Mouse (Mus musculus) adrenal gland, postnatal 25 days (tissue): ENCODE measurements around the gene Ube2q2. TPM values are rescaled to one million over a fixed set of nuclear protein-coding genes. Genes with fewer than 3 reads are reported as not detected.
"Not testable (repeated sequence)": the region's sequence is repeated elsewhere in the genome, so short reads cannot be mapped to it uniquely, and the experiment has no call there.

Experiments
- DNase-seq: peaks from one replicate; pipeline ENCODE4 v3.0.0; 2021; ENCODE audit warnings: mixed read lengths
- long read RNA-seq: library from polyadenylated mRNA; stranded (forward); transcript quantifications from one replicate; pipeline ENCODE4 v2.0.0, GENCODE M21; 2021
- total RNA-seq: library from RNA; stranded (reverse); gene quantifications from 2 replicates; pipeline ENCODE4 v1.2.3, GENCODE M21; 2021

Ube2q2 gene
- total RNA-seq, result 54.8 and 57.1 TPM in 2 replicates
- long read RNA-seq, transcript Ube2q2-201 (13 exons, 3,456 nt), result major isoform, 78 of 100 reads
- long read RNA-seq, transcript Ube2q2-202 (12 exons, 1,680 nt), result minor isoform, 5 of 100 reads
- long read RNA-seq, partial matches to known transcripts, result 4 of 100 reads
- long read RNA-seq, other reads (novel, unspliced or antisense), result 10 of 100 reads

- DNase-seq, result peak; percentile 87
Observed at GRCm38 (mm10) chr9:55148854-55149498, at the start of gene Ube2q2. Ube2q2 (plus strand) TSS chr9:55148854.

- DNase-seq, result no peak
Observed at GRCm38 (mm10) chr9:55101117-55101516, 47.5 kb upstream of the Ube2q2 start.

GRCm38 (mm10) chr9:55102186-55102835 lies 46.3 kb upstream of the Ube2q2 start:
- no peak for DNase-seq

DNA sequence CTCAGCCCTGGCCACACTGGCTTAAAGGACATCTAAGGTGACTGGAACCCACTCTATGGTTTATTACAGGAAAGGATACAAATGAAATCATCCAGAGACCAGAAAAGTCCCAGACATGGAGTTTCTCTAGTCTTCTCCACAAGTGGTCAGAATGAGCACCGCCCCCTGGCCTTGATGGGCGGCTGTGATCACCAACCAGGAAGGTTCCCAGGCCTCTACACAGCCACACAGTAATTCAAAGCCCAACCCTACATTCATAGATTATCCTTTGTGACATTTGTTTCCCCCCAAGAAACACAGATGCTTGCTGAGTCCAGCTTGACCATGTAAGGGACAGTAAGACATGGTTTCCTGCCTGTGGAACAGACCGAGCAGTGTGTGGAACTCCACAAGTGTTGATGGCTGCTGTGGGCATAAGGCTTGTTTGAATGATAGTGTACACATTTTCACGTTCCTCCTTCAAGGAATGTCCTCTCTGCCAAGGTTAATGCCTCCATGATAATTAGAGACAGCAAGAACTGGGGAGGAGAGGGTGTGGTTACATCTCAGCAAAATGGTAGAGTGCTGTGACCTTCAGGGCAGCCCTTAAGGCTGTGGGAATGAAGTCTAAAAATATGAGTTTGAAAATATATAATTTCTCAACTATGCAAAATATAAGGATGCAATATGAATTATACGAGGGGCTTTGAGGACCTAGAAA lies 45.6 kb upstream of the Ube2q2 start:
- no peak for DNase-seq

GRCm38 (mm10) chr9:55110059-55110834 lies 38.4 kb upstream of the Ube2q2 start:
- peak; percentile 81 for DNase-seq

DNA sequence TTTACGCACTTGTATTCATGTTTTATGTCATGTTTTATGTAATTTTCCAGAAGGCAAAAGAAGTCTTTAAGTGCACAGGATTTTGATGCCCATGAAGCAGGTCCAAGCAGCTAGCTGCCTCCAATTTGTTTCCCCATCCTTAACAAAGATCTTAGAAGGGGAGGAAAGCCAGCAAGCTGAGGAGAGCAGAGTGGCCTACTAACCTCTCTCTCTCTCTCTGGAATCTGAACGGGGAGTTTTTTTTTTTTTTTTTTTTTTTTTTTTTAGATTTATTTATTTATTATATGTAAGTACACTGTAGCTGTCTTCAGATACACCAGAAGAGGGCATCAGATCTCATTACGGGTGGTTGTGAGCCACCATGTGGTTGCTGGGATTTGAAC lies 37.8 kb upstream of the Ube2q2 start:
- not testable (repeated sequence) for DNase-seq

DNA sequence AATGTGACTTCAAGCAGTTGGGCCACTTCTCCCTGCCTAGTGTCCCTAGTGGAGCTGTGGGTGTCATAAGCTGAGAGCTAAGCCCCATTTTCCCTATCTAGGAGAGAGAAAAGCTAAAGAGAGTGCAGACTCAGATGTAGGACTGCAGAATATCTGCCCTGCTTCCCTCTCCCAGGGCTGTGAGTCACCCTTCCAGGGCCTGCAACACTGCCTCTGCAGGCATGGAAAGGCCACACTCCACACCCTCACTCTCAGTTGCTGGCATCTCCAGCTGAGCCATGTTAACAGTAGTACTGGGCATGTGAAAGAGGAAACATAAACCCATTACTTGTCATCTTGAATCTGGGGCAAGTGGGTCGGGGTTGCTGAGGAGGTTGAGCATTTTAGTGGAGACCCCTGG lies 33.9 kb upstream of the Ube2q2 start:
- DNase-seq, result peak; percentile 25

DNA sequence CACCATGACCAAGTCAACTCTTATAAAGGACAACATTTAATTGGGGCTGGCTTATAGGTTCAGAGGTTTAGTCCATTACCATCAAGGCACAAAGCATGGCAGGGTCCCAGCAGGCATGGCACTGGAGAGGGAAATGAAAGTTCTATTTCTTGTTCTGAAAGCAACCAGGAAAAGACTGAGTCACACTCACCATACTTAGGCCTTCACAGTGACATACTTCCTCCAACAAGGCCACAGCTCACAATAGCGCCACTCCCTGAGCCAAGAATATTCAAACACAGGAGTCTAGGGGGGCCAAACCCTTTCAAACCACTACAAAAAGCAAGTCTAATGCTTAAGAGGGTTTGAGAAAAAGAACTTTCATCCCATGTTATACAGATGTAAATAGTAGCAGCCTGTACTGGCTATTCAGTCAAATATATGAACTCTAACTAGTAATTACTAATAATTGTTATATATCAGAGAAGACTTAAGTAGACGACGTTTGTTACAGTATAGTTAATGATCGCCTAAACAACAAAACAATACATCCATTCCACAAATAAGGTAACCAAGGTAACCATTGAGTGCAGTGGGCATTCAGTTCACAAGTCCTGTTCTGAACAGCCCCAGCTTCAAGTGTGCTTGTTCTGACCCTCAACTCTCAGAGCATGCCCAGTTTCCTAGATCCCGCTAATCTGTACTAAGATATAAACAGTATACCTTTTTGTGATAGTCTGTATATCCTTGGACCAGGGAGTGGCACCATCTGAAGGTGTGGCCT lies 31.2 kb upstream of the Ube2q2 start:
- DNase-seq, result no peak

DNA sequence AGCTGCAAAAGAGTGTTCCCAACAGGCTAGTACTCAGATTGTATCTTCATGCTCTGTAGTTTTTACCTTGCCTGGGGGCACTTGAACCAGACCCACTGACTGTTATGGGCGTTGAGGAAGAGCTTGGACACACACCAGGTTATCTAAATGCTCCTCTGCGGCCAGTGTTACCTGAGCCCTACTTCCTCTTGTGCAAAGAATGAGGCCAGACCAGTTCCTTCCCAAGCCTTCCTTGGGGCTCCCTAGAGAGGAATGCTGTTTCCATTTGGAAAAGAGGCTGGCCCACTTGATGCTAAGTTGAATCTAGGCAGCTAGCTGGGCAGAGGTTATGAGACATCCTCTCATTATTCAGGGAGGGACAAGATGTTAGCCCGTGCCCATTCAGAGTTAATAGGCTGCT lies 26.1 kb upstream of the Ube2q2 start:
- DNase-seq, result no peak

GRCm38 (mm10) chr9:55125735-55126134 lies 22.9 kb upstream of the Ube2q2 start:
- no peak for DNase-seq

DNA sequence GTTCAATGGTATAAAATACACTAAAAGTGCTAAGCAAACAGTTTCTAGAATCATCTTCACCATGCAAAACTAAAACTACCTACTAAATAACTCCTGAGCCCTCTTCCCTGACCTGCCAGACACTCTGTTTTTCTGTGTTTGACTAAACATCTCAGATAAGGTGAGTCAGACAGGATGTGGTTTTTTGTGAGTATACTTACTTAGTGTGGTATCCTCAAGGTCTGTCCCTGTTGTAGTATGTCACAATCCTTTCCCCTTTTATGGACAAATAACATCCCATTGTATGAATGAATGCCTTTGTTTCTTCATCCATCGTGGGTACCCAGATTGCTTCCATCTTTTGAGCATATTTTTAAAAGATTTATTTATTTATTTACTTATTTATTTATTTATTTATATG lies 22.4 kb upstream of the Ube2q2 start:
- no peak for DNase-seq

- DNase-seq, result no peak
Observed at GRCm38 (mm10) chr9:55131851-55132250, 16.8 kb upstream of the Ube2q2 start.

DNA sequence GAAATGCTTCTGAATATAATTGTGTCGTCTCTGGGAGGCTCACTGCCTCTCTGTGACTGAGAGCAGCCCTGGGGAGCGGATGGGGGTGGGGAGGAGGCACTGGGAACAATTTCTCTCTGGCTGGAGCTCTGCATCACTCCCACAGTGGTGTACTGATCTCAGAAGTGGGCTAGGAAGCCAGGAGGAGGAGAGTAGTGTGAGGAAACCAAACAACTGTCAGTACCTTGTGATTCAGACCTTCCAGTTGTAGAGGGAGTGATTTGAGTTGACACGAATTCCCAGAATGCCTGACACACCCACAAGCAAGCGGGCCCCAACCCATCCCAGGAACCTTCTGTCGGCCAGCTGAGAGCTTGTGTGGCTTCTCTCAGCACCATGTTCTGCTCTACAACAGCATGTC lies 12.1 kb upstream of the Ube2q2 start:
- DNase-seq, result peak; percentile 10

DNA sequence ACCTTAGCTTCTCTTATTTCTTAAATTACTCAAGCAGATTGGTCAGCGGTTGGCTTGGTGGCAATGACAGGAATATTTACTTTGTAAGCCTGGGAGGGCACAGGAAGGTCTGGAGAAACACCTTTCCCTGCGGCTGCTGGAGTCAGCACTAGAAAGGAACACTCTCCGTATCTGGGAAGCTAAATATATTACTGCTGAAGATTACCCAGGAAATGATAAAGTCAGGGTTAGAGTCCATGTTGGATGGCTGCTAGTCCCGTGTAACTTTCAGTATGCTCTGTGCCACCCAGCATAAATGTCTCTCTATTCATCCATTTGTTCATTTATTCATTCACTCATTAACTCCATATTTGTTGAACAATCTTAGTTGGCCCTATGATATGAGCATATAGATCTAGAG lies 11.5 kb upstream of the Ube2q2 start:
- no peak for DNase-seq

GRCm38 (mm10) chr9:55139958-55140357 lies 8.7 kb upstream of the Ube2q2 start:
- no peak for DNase-seq

DNA sequence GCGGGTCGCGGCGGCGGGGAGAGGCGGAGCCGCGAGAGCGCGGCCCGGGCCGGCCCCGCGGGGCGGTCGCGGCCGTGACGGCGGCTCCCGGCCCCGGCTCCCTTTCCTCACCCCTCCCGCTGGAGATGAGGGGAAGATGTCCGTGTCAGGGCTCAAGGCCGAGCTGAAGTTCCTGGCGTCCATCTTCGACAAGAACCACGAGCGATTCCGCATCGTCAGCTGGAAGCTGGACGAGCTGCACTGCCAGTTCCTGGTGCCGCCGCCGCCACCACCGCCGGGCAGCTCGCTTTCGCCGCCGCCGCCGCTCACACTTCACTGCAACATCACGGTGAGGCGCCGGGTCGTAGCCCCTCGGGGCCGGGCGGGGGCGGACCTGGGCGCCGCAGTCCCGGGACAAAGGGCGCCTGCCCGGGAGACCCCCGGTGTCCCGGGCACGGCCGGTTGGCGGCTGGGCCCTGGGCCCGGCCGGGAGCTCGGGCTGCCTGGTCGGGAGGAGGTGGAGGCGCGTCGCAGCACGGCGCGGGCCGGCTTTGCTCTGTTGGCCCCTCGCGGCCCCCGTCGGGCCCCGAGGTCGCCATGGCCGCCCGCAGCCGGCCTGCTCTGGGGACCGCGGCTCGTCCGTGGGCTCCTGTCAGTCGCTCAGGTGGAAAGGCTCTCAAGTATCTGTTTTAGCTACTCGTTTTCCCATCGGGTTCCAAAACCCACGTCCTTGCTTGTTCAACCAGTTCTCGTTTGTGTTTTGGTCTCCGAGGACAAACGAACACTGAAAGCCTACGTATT lies 1.0 kb downstream of the Ube2q2 start:
- peak; percentile 57 for DNase-seq

DNA sequence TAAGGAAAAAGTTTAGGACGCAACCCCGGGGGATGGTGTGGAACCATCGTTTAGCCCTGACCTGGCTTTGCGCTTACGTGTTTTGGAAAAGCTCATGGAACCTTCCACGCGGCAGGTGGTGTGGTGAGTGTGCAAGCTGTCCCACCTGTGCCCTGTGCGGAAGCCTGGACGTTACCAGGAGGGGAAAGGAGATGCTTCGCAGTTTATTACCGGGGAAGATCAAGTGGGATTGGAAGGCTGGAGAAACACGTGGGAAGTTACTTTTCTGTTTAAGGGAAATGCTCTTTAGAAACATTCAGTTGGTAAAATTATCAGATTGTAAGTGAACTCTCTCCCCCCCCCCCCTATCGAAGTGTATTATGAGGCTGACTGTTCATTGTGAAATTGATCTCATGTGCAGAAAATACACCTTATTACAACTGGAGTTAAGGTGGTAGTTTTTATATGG lies 1.6 kb downstream of the Ube2q2 start:
- DNase-seq, result peak; percentile 16

GRCm38 (mm10) chr9:55151096-55151495 lies 2.4 kb downstream of the Ube2q2 start:
- peak; percentile 20 for DNase-seq

DNA sequence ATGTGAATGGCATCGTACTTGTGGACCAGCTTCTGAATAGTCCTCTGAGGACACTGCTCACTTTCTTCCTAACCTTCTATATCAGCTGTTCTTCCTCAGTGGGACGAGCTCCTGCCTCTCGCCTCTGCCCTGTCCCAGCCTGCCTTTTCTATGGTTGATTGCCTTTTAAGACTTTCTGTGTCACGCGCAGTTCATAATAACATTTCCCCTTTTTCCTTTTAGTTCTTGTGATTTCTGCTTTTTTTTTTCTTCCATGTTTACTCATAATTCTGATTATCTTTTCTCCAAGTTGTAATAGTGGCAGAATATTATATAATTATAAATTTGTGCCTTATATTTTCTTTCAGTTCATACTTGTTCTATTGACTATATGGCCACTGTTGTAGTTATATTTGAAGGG lies 4.3 kb downstream of the Ube2q2 start:
- DNase-seq, result no peak

DNA sequence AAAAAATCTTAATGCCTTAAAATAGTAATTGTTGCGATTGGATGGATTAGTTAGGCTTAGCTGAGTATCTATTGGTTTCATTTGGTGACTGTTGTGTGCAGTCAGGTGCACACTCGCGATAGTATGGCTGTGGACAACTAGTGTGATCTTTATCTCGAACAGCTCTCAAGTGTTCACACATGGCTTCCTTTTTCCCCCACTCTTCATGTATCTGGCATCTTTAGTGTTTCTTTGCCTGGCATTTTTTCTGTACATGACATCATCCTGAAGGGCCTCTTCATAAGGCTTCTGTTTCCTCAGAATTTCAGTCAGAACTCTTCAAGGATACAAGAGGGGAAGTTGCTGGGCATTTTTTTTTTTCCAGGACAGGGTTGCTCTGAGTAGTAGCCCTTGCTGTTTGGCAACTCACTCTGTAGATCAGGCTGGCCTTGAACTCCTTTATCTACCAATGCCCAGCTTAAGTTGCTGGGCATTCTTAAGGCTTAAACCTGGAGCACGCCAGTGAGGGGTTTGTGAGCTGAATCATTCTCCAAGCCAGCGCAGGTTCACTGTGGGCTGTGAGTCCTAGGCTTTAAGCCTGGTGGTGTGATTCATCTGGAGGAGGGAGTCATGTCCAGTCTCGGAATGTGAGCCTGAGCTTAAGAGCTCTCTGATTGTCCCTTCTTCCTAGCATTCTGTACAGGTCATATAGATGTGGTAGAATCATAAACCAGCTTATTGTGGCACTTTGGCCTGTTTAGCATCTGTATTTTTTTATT lies 22.2 kb downstream of the Ube2q2 start:
- DNase-seq, result peak; percentile 29
